Mouse (Mus musculus) hindbrain, embryonic 14.5 days (tissue): ENCODE measurements around the gene Rpe65. TPM values are rescaled to one million over a fixed set of nuclear protein-coding genes. Genes with fewer than 3 reads are reported as not detected.
A peak's percentile ranks its signal among the peaks of the same experiment; 100 is the strongest.

Experiments
- ATAC-seq: fragments of 200-750 bp; cut with Nextera tagmentation; 2 replicates; pipeline ENCODE4 v1.8.0; 2017; ENCODE audit warnings: moderate number of reproducible peaks, mild to moderate bottlenecking, moderate TSS enrichment, moderate library complexity; ENCODE audit not compliant: low FRiP score
- DNase-seq: peaks from one replicate; pipeline ENCODE4 v3.0.0-alpha.2; 2015; ENCODE audit warnings: low spot score
- H3K27ac ChIP-seq: fragments of 300-500 bp; sonication (generic); 2 replicates; pipeline ENCODE4 v1.5.1; 2014; ENCODE audit warnings: mild to moderate bottlenecking, moderate library complexity
- H3K27me3 ChIP-seq: fragments of 300-500 bp; sonication (generic); 2 replicates; pipeline ENCODE4 v1.6.1; 2014; ENCODE audit warnings: mild to moderate bottlenecking, low read length, mixed read lengths; ENCODE audit not compliant: control insufficient read depth, insufficient read depth
- H3K36me3 ChIP-seq: fragments of 300-500 bp; sonication (generic); replicated peaks from 2 replicates; pipeline ENCODE4 v1.6.1; 2014; ENCODE audit not compliant: control insufficient read depth, insufficient read depth
- H3K4me1 ChIP-seq: fragments of 300-500 bp; sonication (generic); replicated peaks from 2 replicates; pipeline ENCODE4 v1.6.1; 2014; ENCODE audit warnings: antibody characterized with exemption, low read length, mixed read lengths; ENCODE audit not compliant: control insufficient read depth, insufficient read depth
- H3K4me2 ChIP-seq: fragments of 300-500 bp; sonication (generic); replicated peaks from 2 replicates; pipeline ENCODE4 v1.6.1; 2014; ENCODE audit warnings: mild to moderate bottlenecking, moderate library complexity
- H3K4me3 ChIP-seq: fragments of 300-500 bp; sonication (generic); replicated peaks from 2 replicates; pipeline ENCODE4 v1.5.1; 2014; ENCODE audit warnings: mild to moderate bottlenecking, low read length
- H3K9ac ChIP-seq: fragments of 300-500 bp; sonication (generic); 2 replicates; pipeline ENCODE4 v1.6.1; 2014
- H3K9me3 ChIP-seq: fragments of 300-500 bp; sonication (generic); 2 replicates; pipeline ENCODE4 v1.6.1; 2016; ENCODE audit warnings: low read length; ENCODE audit not compliant: control insufficient read depth
- whole genome bisulfite sequencing: fragments of 180-500 bp; shearing (Covaris S2); extraction: QIAGEN DNeasy Blood & Tissue Kit; methylation state at CpG from one replicate; pipeline ENCODE4 v1.1.7; 2014; 5-methylcytosine and 5-hydroxymethylcytosine counted together
- polyA plus RNA-seq: library from polyadenylated mRNA; unstranded; fragments of >200 nt; fragmentation: Nextera tagmentation; extraction: Ambion mirVana; gene quantifications from 2 replicates; pipeline ENCODE4 v1.2.1, GENCODE M21; 2014

Gene Rpe65
- not detected in 2 replicates for polyA plus RNA-seq

DNA sequence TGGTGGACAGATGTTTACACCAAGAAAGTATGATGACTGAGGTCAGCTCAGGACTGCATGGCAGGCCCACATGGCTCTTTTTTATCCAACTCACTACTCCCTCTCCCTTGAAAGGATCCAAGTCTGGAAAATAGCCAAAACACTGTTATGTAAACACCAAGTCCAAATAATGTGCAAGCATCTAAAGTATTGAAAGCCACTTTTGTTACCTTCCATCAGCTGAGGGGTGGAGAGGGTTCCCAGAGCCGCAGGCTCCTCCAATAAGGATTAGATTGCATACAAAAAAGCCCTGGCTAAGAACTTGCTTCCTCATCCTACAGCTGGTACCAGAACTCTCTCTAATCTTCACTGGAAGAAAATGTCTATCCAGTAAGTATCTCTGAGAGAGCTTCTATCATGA lies at the start of gene Rpe65:
Gene Rpe65, plus strand, starts transcription at position 301 of the 400 bp plus-strand sequence.
- Histone ChIP-seq H3K4me2 (no peak within 1 kb of the TSS), H3K4me1 (no peaks in the 10 kb centered on the region), H3K27me3 (no peaks in the 10 kb centered on the region), H3K4me3 (no peak within 1 kb of the TSS), H3K36me3 (no peaks in the 10 kb centered on the region), H3K9me3 (no peaks in the 10 kb centered on the region), H3K27ac (no peak within 1 kb of the TSS), H3K9ac (no peak within 1 kb of the TSS)
- ATAC-seq (no peak), DNase-seq (no peak)
- WGBS: 63% methylated on average over 1 of the region's 1 CpGs

DNA sequence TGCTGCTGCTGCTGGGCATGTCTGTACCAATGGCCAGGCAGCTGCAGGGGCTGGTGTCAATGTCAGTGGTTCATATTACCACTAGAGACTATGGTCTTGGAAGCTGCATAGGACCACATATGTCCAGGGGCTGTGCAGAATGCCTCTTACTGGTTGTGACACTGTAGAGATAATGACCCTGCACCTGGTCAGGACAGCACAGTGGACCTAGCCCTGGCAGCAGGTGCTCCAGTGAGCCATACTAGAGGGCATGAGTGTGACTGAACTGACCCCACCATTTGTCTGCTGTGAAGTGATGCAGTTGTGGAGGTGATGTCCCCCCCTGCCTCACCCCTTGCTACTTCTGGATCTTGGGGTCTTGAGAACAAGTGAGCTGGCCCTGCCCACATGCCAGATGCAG lies 48.8 kb upstream of the Rpe65 start:
- no peak for ATAC-seq
- no peaks in the 10 kb centered on the region for H3K27me3 ChIP-seq

DNA sequence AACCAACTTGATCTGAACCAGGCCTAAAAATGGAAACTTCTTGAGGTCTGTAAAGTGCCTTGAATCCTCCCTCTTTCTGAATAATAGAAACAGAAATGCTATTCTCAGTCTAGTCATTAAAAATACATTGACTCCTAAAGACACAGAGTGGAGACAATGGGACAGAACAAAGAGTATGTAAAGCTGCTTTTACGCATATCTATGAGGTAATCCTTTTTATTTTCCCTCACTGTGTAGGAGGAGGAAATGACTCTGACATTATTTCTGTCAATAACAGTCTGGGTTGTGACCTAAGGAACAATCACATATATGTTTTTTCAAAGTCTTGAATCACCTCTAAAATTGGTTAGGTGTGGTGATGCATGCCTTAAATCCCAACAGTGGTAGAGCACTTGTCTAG lies 16.0 kb downstream of the Rpe65 start:
- H3K4me1 ChIP-seq: no peaks in the 10 kb centered on the region
- no peak for DNase-seq
- no peak overlapping the region for H3K4me3 ChIP-seq
- no peaks in the 10 kb centered on the region for H3K36me3 ChIP-seq
- 71% methylated on average over 1 of the region's 1 CpGs for WGBS
- no peak overlapping the region for H3K9ac ChIP-seq
- H3K27ac ChIP-seq: no peak overlapping the region
- H3K4me2 ChIP-seq: no peak overlapping the region
- no peak for ATAC-seq
- H3K27me3 ChIP-seq: no peaks in the 10 kb centered on the region
- no peaks in the 10 kb centered on the region for H3K9me3 ChIP-seq

More for the DNA sequence above, 48.8 kb upstream of the Rpe65 start:
- no peaks in the 10 kb centered on the region for H3K9me3 ChIP-seq
- H3K36me3 ChIP-seq: no peaks in the 10 kb centered on the region
- no peak overlapping the region for H3K4me3 ChIP-seq
- no peak overlapping the region for H3K27ac ChIP-seq
- H3K4me2 ChIP-seq: no peak overlapping the region
- no peak overlapping the region for H3K9ac ChIP-seq
- DNase-seq: no peak
- H3K4me1 ChIP-seq: no peaks in the 10 kb centered on the region

DNA sequence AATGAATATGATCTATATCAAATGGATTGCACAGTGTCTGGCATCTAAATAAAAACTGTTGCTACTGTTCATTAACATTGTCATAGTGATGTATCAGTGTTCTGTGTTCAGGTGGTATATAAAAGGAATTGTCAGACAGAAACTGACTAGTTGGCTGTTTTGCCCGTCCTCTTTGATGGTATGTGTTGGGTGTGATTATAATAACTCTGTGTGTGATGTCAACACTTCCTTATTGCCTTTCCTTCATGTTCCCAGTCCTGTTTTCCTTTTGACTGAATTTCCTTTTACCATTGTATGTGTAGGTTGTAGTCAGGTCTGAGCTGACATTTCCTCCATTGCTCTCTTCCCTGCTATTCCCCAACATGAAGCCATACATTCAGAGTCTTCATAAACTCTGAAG lies 22.1 kb downstream of the Rpe65 start:
- DNase-seq: no peak
- WGBS: 87% methylated on average over 1 of the region's 1 CpGs
- Histone ChIP-seq H3K27ac (no peak overlapping the region), H3K9me3 (no peaks in the 10 kb centered on the region), H3K4me2 (no peak overlapping the region), H3K27me3 (no peaks in the 10 kb centered on the region), H3K4me1 (no peaks in the 10 kb centered on the region), H3K9ac (no peak overlapping the region), H3K36me3 (no peaks in the 10 kb centered on the region), H3K4me3 (no peak overlapping the region)
- ATAC-seq: no peak

DNA sequence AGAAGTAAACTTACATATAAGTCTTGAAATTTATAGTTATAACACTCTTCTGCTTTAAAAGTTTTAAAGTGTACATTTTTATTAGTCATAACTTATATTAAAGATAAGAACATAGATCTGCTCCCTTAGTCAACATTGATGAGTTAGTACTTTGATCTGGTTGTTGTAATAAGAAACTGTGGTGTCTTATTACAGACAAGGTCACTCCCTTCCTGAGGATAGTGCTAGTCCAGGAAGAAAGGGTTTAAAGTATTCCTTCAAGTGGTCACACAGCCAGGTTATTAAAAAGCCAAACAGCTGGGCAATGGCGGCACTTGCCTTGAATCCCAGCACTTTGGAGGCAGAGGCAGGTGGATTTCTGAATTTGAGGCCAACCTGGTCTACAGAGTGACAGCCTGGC lies 25.0 kb downstream of the Rpe65 start:
- Histone ChIP-seq H3K36me3 (no peaks in the 10 kb centered on the region), H3K4me1 (no peaks in the 10 kb centered on the region), H3K9ac (no peak overlapping the region), H3K4me3 (no peak overlapping the region), H3K27me3 (no peaks in the 10 kb centered on the region), H3K27ac (no peak overlapping the region), H3K9me3 (no peaks in the 10 kb centered on the region), H3K4me2 (no peak overlapping the region)
- ATAC-seq (no peak), DNase-seq (no peak)
- WGBS: 92% methylated on average over 1 of the region's 1 CpGs

DNA sequence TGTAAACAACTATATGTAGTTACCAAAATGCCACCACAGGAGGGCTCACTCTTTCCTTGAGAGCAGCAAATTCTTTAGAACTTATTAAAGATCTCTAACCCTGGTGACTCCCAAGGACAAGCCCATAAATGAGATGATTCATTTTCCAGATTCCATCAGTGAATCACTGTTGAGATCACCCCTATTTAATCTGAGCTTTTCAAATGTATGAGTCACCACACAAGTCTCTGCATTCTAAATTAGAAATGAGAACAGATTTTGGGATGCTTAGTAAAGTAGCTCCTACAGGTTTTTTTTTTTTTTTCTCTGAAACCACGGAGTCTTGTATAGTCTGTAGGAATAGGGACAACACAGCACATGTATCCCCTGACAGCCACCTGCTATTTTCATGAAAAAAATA lies 61.8 kb downstream of the Rpe65 start:
- no peaks in the 10 kb centered on the region for H3K27me3 ChIP-seq
- 85% methylated on average over 1 of the region's 1 CpGs for WGBS
- no peak for DNase-seq

DNA sequence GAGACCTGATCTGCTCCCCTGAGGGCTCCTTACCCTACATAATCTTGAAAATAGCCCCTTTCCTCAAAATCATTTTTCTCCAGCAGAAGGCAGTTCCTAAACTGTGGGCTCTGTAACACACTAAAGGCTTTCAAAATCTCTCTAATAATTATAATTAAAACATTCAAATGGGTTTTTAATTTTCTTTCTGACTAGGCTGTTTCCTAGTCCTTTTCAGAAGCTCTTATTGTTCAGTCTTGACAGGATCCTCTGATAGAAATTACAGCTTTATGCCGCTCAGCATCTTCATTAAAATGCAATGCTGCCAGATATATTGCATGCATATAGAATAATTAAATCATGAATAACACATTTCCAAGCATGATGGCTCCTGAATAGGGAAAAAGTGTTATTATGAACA lies 64.4 kb downstream of the Rpe65 start:
- ATAC-seq: peak; percentile 24; the same call in 1 of the 2 replicates
- WGBS: 51% methylated on average over 1 of the region's 1 CpGs
- Histone ChIP-seq H3K9me3 (no peaks in the 10 kb centered on the region), H3K36me3 (no peaks in the 10 kb centered on the region), H3K4me3 (no peak overlapping the region), H3K27me3 (no peaks in the 10 kb centered on the region), H3K9ac (no peak overlapping the region), H3K4me1 (no peaks in the 10 kb centered on the region), H3K4me2 (no peak overlapping the region), H3K27ac (no peak overlapping the region)
- DNase-seq: peak; percentile 24

More for the DNA sequence above, 61.8 kb downstream of the Rpe65 start:
- no peak overlapping the region for H3K4me2 ChIP-seq
- H3K9ac ChIP-seq: no peak overlapping the region
- no peak for ATAC-seq
- no peak overlapping the region for H3K4me3 ChIP-seq
- no peaks in the 10 kb centered on the region for H3K4me1 ChIP-seq
- no peaks in the 10 kb centered on the region for H3K36me3 ChIP-seq
- H3K9me3 ChIP-seq: no peaks in the 10 kb centered on the region
- no peak overlapping the region for H3K27ac ChIP-seq

Other genes with a start within 250 kb of the Rpe65 start
- gene Depdc1a, start 103.7 kb upstream of the Rpe65 start, polyA plus RNA-seq: 4.8 and 5.9 TPM in 2 replicates
- gene Wls, start 240.5 kb downstream of the Rpe65 start, polyA plus RNA-seq: 87.9 and 98.1 TPM in 2 replicates